ENCODE assay signal across 22 mouse cellular contexts in genomic region chr1:168487492-168487891, GRCm38 (mm10). TPM values are rescaled to one million over a fixed set of nuclear protein-coding genes. Genes with fewer than 3 reads are reported as not detected.
A peak's percentile ranks its signal among the peaks of the same experiment; 100 is the strongest.
DNase-seq lines count a peak whose midpoint lies in the region; ATAC-seq and TF ChIP-seq lines count a peak whose summit lies in the region.
"Had no signal": no experiment of that assay in that cellular context is flagged by ENCODE, and none has a peak within 500 bp of the region (broad histone marks: within the 10 kb centered on the region; RNA-seq: fewer than 3 reads in every experiment).

No protein-coding gene starts in this region.

- H3K9ac ChIP-seq in forebrain, embryonic 14.5 days (ENCODE audit: low read length) = no peak overlapping the region

- no peak overlapping the region for H3K4me2 ChIP-seq in forebrain, embryonic 14.5 days (ENCODE audit: low read length)

- H3K4me1 ChIP-seq in forebrain, embryonic 14.5 days (ENCODE audit: control insufficient read depth, insufficient read depth, low read length) = no peaks in the 10 kb centered on the region
- no peaks in the 10 kb centered on the region for H3K4me1 ChIP-seq in forebrain, embryonic 10.5 days
- H3K4me1 ChIP-seq in lung, adult 2 months (ENCODE audit: control insufficient read depth, insufficient read depth, low read length) = no peaks in the 10 kb centered on the region

- no peak for TF ChIP-seq POLR2A in brain, embryonic 14.5 days (IDR thresholded peaks at IDR 0.05; ENCODE audit: borderline replicate concordance, extremely low read depth, insufficient read depth, insufficient read length, poor library complexity, severe bottlenecking)
- TF ChIP-seq POLR2A in lung, adult 2 months (IDR thresholded peaks at IDR 0.05; ENCODE audit: borderline replicate concordance, extremely low read depth, low read depth, low read length) = no peak

- H3K9me3 ChIP-seq in forebrain, embryonic 14.5 days (replicated peaks; ENCODE audit: control insufficient read depth, low read length) = no peaks in the 10 kb centered on the region
- H3K9me3 ChIP-seq in forebrain, embryonic 10.5 days = no peaks in the 10 kb centered on the region

- DNase-seq in forebrain, embryonic 14.5 days (ENCODE audit: low spot score) = peak; percentile 59
- no peak for DNase-seq in forebrain, embryonic 10.5 days (ENCODE audit: extremely low spot score, low spot score)
- peak; percentile 62 for DNase-seq in retina, postnatal 1 day
- no peak for DNase-seq in retina, embryonic 14.5 days (ENCODE audit: low spot score)
- peak; percentile 13 for DNase-seq in Muller cell, postnatal 12 days (ENCODE audit: inconsistent ontology term)
- peak; percentile 57 for DNase-seq in brain, embryonic 14.5 days (ENCODE audit: low read depth)
- no peak for DNase-seq in lung, adult 2 months
- DNase-seq in spleen, postnatal 10 days (ENCODE audit: low spot score in 2 of 2) = no peak
- DNase-seq: adrenal gland, postnatal 10 days; adrenal gland, postnatal 14 days; adrenal gland, postnatal 25 days; adrenal gland, postnatal 36 days; B cell, adult 2 months; cerebellum, adult 11 months; cerebellum, adult 11-12 months; cerebellum, adult 18-20 months; cerebellum, adult 2 months had no signal

- TF ChIP-seq CTCF in brain, embryonic 14.5 days (IDR thresholded peaks at IDR 0.05; ENCODE audit: borderline replicate concordance, extremely low read depth, insufficient read depth, insufficient read length) = no peak
- TF ChIP-seq CTCF in lung, adult 2 months (IDR thresholded peaks at IDR 0.05; ENCODE audit: insufficient read depth, low read length) = no peak

- WGBS in forebrain, embryonic 14.5 days = 27% methylated on average over 7 of the region's 7 CpGs
- 86% methylated on average over 7 of the region's 7 CpGs for WGBS in forebrain, embryonic 10.5 days
- 86% methylated on average over 7 of the region's 7 CpGs for whole genome bisulfite sequencing in lung, adult 2 months

- no peak overlapping the region for H3K27ac ChIP-seq in forebrain, embryonic 14.5 days (ENCODE audit: low read depth, low read length)
- H3K27ac ChIP-seq in forebrain, embryonic 10.5 days = no peak overlapping the region

- ATAC-seq in forebrain, embryonic 14.5 days = no peak
- ATAC-seq: activated CD4-positive, CD25-positive, alpha-beta regulatory T cell, adult 4 months; CD4-positive, CD25-positive, alpha-beta regulatory T cell, adult 4 months; Patski had no signal

- H3K4me3 ChIP-seq in forebrain, embryonic 14.5 days (ENCODE audit: low read depth, low read length) = no peak overlapping the region
- H3K4me3 ChIP-seq in forebrain, embryonic 10.5 days = no peak overlapping the region
- H3K4me3 ChIP-seq in lung, adult 2 months (replicated peaks; ENCODE audit: extremely low read depth, low read depth, low read length) = no peak overlapping the region

- 0 out of 2 replicates have a peak, but pooled peaks cover 3% of the 10 kb centered on the region for H3K27me3 ChIP-seq in forebrain, embryonic 14.5 days (replicated peaks; ENCODE audit: control insufficient read depth, insufficient read depth, low read length)
- H3K27me3 ChIP-seq in forebrain, embryonic 10.5 days (ENCODE audit: poor library complexity, severe bottlenecking) = no peaks in the 10 kb centered on the region
- H3K27me3 ChIP-seq: CH12.LX, Patski had no signal

- no peaks in the 10 kb centered on the region for H3K36me3 ChIP-seq in forebrain, embryonic 14.5 days (ENCODE audit: control insufficient read depth, insufficient read depth, low read length)
- H3K36me3 ChIP-seq in forebrain, embryonic 10.5 days (replicated peaks) = no peaks in the 10 kb centered on the region
- H3K36me3 ChIP-seq: G1E had no signal

RNA-seq across cellular contexts. Expression of gene Pbx1, which starts 55.4 kb away (rescaled TPM):
- polyA plus RNA-seq in forebrain, embryonic 14.5 days (2014; fragmentation: Nextera tagmentation; extraction: Ambion mirVana) = 66.7 and 76.8 TPM in 2 replicates
- polyA plus RNA-seq in forebrain, embryonic 10.5 days (2016; fragmentation: Nextera tagmentation; extraction: Ambion mirVana) = 38.2 and 38.8 TPM in 2 replicates
- polyA plus RNA-seq in brain, embryonic 14.5 days (2012; rRNA removed) = 137 and 141 TPM in 2 replicates
- polyA plus RNA-seq in lung, adult 2 months (2012; rRNA removed) = 45.2 and 56.8 TPM in 2 replicates
- polyA plus RNA-seq: G1E had no signal

Comparison
In these comparisons a context has a peak if more than half of its experiments do, and no peak if none do; other contexts are left out.
1. DNase-seq: peak in forebrain, embryonic 14.5 days (single experiment), retina, postnatal 1 day (single experiment), Muller cell, postnatal 12 days (single experiment) and brain, embryonic 14.5 days (single experiment); none in forebrain, embryonic 10.5 days (single experiment), retina, embryonic 14.5 days (single experiment), lung, adult 2 months (single experiment) and spleen, postnatal 10 days (0 of 2).